Comparison of ENCODE assay signal across 26 mouse cellular contexts in the genomic region with DNA sequence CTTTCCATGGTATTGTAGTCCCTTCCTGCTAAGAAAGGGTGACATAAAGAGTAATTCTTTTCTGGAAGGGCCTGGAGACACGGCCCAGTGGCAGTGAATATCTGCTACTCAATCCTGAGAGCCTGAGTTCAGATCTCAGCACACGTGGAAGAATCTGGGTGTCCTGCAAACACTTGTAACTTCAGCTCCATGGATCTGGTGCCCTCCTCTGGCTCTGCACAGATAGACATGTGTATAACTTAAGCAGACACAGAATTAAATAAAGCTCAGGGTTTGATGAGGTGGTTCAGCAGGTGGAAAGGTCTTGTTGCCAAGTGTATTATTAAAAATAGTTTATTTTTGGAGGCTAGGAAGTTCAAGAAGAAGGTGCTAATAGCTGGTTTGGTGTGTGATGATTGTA. TPM values are rescaled to one million over a fixed set of nuclear protein-coding genes. Genes with fewer than 3 reads are reported as not detected.
DNase-seq lines count a peak whose midpoint lies in the region; ATAC-seq and TF ChIP-seq lines count a peak whose summit lies in the region.
"Had no signal": no experiment of that assay in that cellular context is flagged by ENCODE, and none has a peak within 500 bp of the region (broad histone marks: within the 10 kb centered on the region; RNA-seq: fewer than 3 reads in every experiment).

No protein-coding gene starts in this region.

- WGBS in intestine, postnatal 0 days: 65% methylated on average over 2 of the region's 2 CpGs
- 66% methylated on average over 2 of the region's 2 CpGs for WGBS in intestine, embryonic 16.5 days
- WGBS in midbrain, embryonic 11.5 days: 68% methylated on average over 2 of the region's 2 CpGs
- 77% methylated on average over 2 of the region's 2 CpGs for WGBS in midbrain, embryonic 16.5 days

- DNase-seq in CD4-positive, CD25-positive, alpha-beta regulatory T cell, adult 2 months (ENCODE audit: low read depth, low spot score): peak; percentile 43
- DNase-seq in midbrain, embryonic 11.5 days (ENCODE audit: low spot score, missing footprints): peak; percentile 12
- no peak for DNase-seq in B cell, adult 2 months
- DNase-seq: adrenal gland, adult 2 months; cerebellum, adult 18-20 months; cerebellum, postnatal 14 days; kidney, adult 9 months; kidney, postnatal 4 days; right cerebral cortex, postnatal 25 days; thymus, postnatal 25 days had no signal

- H3K9ac ChIP-seq in intestine, postnatal 0 days (ENCODE audit: low read depth, low read length): no peak overlapping the region
- H3K9ac ChIP-seq in intestine, embryonic 16.5 days (ENCODE audit: low read depth, low read length): no peak overlapping the region
- H3K9ac ChIP-seq in midbrain, embryonic 11.5 days (ENCODE audit: low read length): no peak overlapping the region
- no peak overlapping the region for H3K9ac ChIP-seq in midbrain, embryonic 16.5 days (ENCODE audit: low read depth, low read length)
- H3K9ac ChIP-seq: hindbrain, embryonic 12.5 days; liver, embryonic 14.5 days; lung, embryonic 15.5 days had no signal

- H3K27me3 ChIP-seq in intestine, postnatal 0 days (replicated peaks; ENCODE audit: control insufficient read depth, insufficient read depth, low read length): no peaks in the 10 kb centered on the region
- no peaks in the 10 kb centered on the region for H3K27me3 ChIP-seq in intestine, embryonic 16.5 days (replicated peaks; ENCODE audit: control insufficient read depth, insufficient read depth, low read length)
- no peaks in the 10 kb centered on the region for H3K27me3 ChIP-seq in midbrain, embryonic 11.5 days (ENCODE audit: control insufficient read depth, insufficient read depth, low read length)
- no peaks in the 10 kb centered on the region for H3K27me3 ChIP-seq in midbrain, embryonic 16.5 days (ENCODE audit: control insufficient read depth, insufficient read depth, low read depth, low read length)
- H3K27me3 ChIP-seq: hindbrain, embryonic 12.5 days; lung, embryonic 15.5 days had no signal

- H3K4me3 ChIP-seq in intestine, postnatal 0 days (ENCODE audit: low read depth, low read length): no peak overlapping the region
- no peak overlapping the region for H3K4me3 ChIP-seq in intestine, embryonic 16.5 days (ENCODE audit: low read length)
- no peak overlapping the region for H3K4me3 ChIP-seq in midbrain, embryonic 11.5 days (ENCODE audit: low read depth, low read length)
- H3K4me3 ChIP-seq in midbrain, embryonic 16.5 days (ENCODE audit: low read depth, low read length): no peak overlapping the region
- H3K4me3 ChIP-seq: forebrain, embryonic 10.5 days; hindbrain, embryonic 12.5 days; left cerebral cortex, adult 2 months; lung, embryonic 15.5 days had no signal

- peaks cover 25% of the 10 kb centered on the region for H3K36me3 ChIP-seq in intestine, postnatal 0 days (ENCODE audit: control insufficient read depth, insufficient read depth)
- H3K36me3 ChIP-seq in intestine, embryonic 16.5 days (ENCODE audit: control insufficient read depth, insufficient read depth, low read length): no peaks in the 10 kb centered on the region
- no peaks in the 10 kb centered on the region for H3K36me3 ChIP-seq in midbrain, embryonic 11.5 days (ENCODE audit: control insufficient read depth, insufficient read depth, low read length)
- H3K36me3 ChIP-seq in midbrain, embryonic 16.5 days (ENCODE audit: control insufficient read depth, insufficient read depth, low read length): peaks cover 6% of the 10 kb centered on the region
- H3K36me3 ChIP-seq: forebrain, embryonic 10.5 days; lung, embryonic 15.5 days had no signal

- no peaks in the 10 kb centered on the region for H3K4me1 ChIP-seq in intestine, postnatal 0 days (replicated peaks; ENCODE audit: control insufficient read depth, insufficient read depth, low read length)
- H3K4me1 ChIP-seq in intestine, embryonic 16.5 days (ENCODE audit: control insufficient read depth, insufficient read depth, low read length): no peaks in the 10 kb centered on the region
- H3K4me1 ChIP-seq in midbrain, embryonic 11.5 days (ENCODE audit: control insufficient read depth, insufficient read depth, low read length): no peaks in the 10 kb centered on the region
- no peaks in the 10 kb centered on the region for H3K4me1 ChIP-seq in midbrain, embryonic 16.5 days (ENCODE audit: control insufficient read depth, insufficient read depth, low read length)
- H3K4me1 ChIP-seq: forebrain, embryonic 10.5 days; hindbrain, embryonic 12.5 days; lung, embryonic 15.5 days had no signal

- no peak for ATAC-seq in CD4-positive, CD25-positive, alpha-beta regulatory T cell, adult 4 months
- no peak for ATAC-seq in intestine, postnatal 0 days
- ATAC-seq in intestine, embryonic 16.5 days: no peak
- no peak for ATAC-seq in midbrain, embryonic 11.5 days (ENCODE audit: low FRiP score)
- no peak for ATAC-seq in midbrain, embryonic 16.5 days
- ATAC-seq: inflammation-experienced regulatory T-cells, adult 6 months had no signal

- no peak overlapping the region for H3K27ac ChIP-seq in intestine, postnatal 0 days (ENCODE audit: low read depth, low read length)
- no peak overlapping the region for H3K27ac ChIP-seq in intestine, embryonic 16.5 days (ENCODE audit: low read length)
- H3K27ac ChIP-seq in midbrain, embryonic 11.5 days (ENCODE audit: low read depth, low read length): no peak overlapping the region
- H3K27ac ChIP-seq in midbrain, embryonic 16.5 days (ENCODE audit: low read length): no peak overlapping the region
- H3K27ac ChIP-seq: forebrain, embryonic 10.5 days; hindbrain, embryonic 12.5 days; left cerebral cortex, adult 2 months; liver, embryonic 14.5 days; lung, embryonic 15.5 days; macrophage had no signal

- TF ChIP-seq CTCF in intestine, postnatal 0 days (IDR thresholded peaks at IDR 0.05; ENCODE audit: low read depth): peak; percentile 34

- no peaks in the 10 kb centered on the region for H3K9me3 ChIP-seq in intestine, postnatal 0 days (ENCODE audit: control insufficient read depth)
- H3K9me3 ChIP-seq in intestine, embryonic 16.5 days (ENCODE audit: control insufficient read depth, low read length): no peaks in the 10 kb centered on the region
- H3K9me3 ChIP-seq in midbrain, embryonic 11.5 days (ENCODE audit: control insufficient read depth, low read length): no peaks in the 10 kb centered on the region
- no peaks in the 10 kb centered on the region for H3K9me3 ChIP-seq in midbrain, embryonic 16.5 days (replicated peaks; ENCODE audit: control insufficient read depth, low read length, poor library complexity, severe bottlenecking)
- H3K9me3 ChIP-seq: forebrain, embryonic 10.5 days; hindbrain, embryonic 12.5 days; lung, embryonic 15.5 days had no signal

- H3K4me2 ChIP-seq in intestine, postnatal 0 days (replicated peaks; ENCODE audit: low read depth): no peak overlapping the region
- no peak overlapping the region for H3K4me2 ChIP-seq in intestine, embryonic 16.5 days (ENCODE audit: low read depth, low read length)
- no peak overlapping the region for H3K4me2 ChIP-seq in midbrain, embryonic 11.5 days
- no peak overlapping the region for H3K4me2 ChIP-seq in midbrain, embryonic 16.5 days (ENCODE audit: low read length)
- H3K4me2 ChIP-seq: hindbrain, embryonic 12.5 days; lung, embryonic 15.5 days had no signal

RNA-seq across cellular contexts. Expression of a gene that starts 15.3 kb away (rescaled TPM):
- polyA plus RNA-seq in CD4-positive, CD25-positive, alpha-beta regulatory T cell, adult 4 months (2017; shearing (Covaris generic)): 100 to 1,000 TPM in 1 of 2 experiments, 10 to 100 TPM in 1; 85.9 to 106 TPM
- polyA plus RNA-seq in intestine, postnatal 0 days (2015; fragmentation: Nextera tagmentation; extraction: Ambion mirVana): 16.2 and 17.4 TPM in 2 replicates
- polyA plus RNA-seq in intestine, embryonic 16.5 days (2015; fragmentation: Nextera tagmentation; extraction: Ambion mirVana): 23.5 and 24.4 TPM in 2 replicates
- 24.9 and 26.9 TPM in 2 replicates for polyA plus RNA-seq in midbrain, embryonic 11.5 days (2014; fragmentation: Nextera tagmentation; extraction: Ambion mirVana)
- 51.8 and 52.3 TPM in 2 replicates for polyA plus RNA-seq in midbrain, embryonic 16.5 days (2015; fragmentation: Nextera tagmentation; extraction: Ambion mirVana)

RNA-seq across cellular contexts. Expression of a gene that starts 15.3 kb away (rescaled TPM):
- 1 to 10 TPM; 5.7 to 9.5 TPM for polyA plus RNA-seq in CD4-positive, CD25-positive, alpha-beta regulatory T cell, adult 4 months (2017; shearing (Covaris generic))
- 6.7 and 7.7 TPM in 2 replicates for polyA plus RNA-seq in intestine, postnatal 0 days (2015; fragmentation: Nextera tagmentation; extraction: Ambion mirVana)
- 10.4 and 11.3 TPM in 2 replicates for polyA plus RNA-seq in intestine, embryonic 16.5 days (2015; fragmentation: Nextera tagmentation; extraction: Ambion mirVana)
- 22.4 and 22.9 TPM in 2 replicates for polyA plus RNA-seq in midbrain, embryonic 11.5 days (2014; fragmentation: Nextera tagmentation; extraction: Ambion mirVana)
- 24.2 and 24.9 TPM in 2 replicates for polyA plus RNA-seq in midbrain, embryonic 16.5 days (2015; fragmentation: Nextera tagmentation; extraction: Ambion mirVana)

RNA-seq across cellular contexts. Expression of a gene that starts 39.7 kb away (rescaled TPM):
- 10 to 100 TPM; 14.2 to 22.2 TPM for polyA plus RNA-seq in CD4-positive, CD25-positive, alpha-beta regulatory T cell, adult 4 months (2017; shearing (Covaris generic))
- polyA plus RNA-seq in intestine, postnatal 0 days (2015; fragmentation: Nextera tagmentation; extraction: Ambion mirVana): 4.7 and 5.9 TPM in 2 replicates
- 13.5 and 15.2 TPM in 2 replicates for polyA plus RNA-seq in intestine, embryonic 16.5 days (2015; fragmentation: Nextera tagmentation; extraction: Ambion mirVana)
- 18.3 and 19.0 TPM in 2 replicates for polyA plus RNA-seq in midbrain, embryonic 11.5 days (2014; fragmentation: Nextera tagmentation; extraction: Ambion mirVana)
- polyA plus RNA-seq in midbrain, embryonic 16.5 days (2015; fragmentation: Nextera tagmentation; extraction: Ambion mirVana): 14.9 and 18.6 TPM in 2 replicates

RNA-seq across cellular contexts. Expression of a gene that starts 41.8 kb away (rescaled TPM):
- under 1 TPM in 1 of 2 experiments, not detected in 1; 0.27 TPM for polyA plus RNA-seq in CD4-positive, CD25-positive, alpha-beta regulatory T cell, adult 4 months (2017; shearing (Covaris generic))
- polyA plus RNA-seq in intestine, postnatal 0 days (2015; fragmentation: Nextera tagmentation; extraction: Ambion mirVana): 0.20 TPM in 1 of 2 replicates, not detected in the other
- not detected in 2 replicates for polyA plus RNA-seq in intestine, embryonic 16.5 days (2015; fragmentation: Nextera tagmentation; extraction: Ambion mirVana)
- not detected in 2 replicates for polyA plus RNA-seq in midbrain, embryonic 11.5 days (2014; fragmentation: Nextera tagmentation; extraction: Ambion mirVana)
- not detected in 2 replicates for polyA plus RNA-seq in midbrain, embryonic 16.5 days (2015; fragmentation: Nextera tagmentation; extraction: Ambion mirVana)
- polyA plus RNA-seq: forebrain, embryonic 10.5 days; heart, embryonic 16.5 days; hindbrain, embryonic 12.5 days; inflammation-experienced regulatory T-cells, adult 6 months; limb, embryonic 14.5 days; liver, embryonic 14.5 days; lung, embryonic 15.5 days; macrophage; neural tube, embryonic 11.5 days; spleen, adult 2 months; stomach, embryonic 14.5 days had no signal

RNA-seq across cellular contexts. Expression of a gene that starts 41.9 kb away (rescaled TPM):
- 1 to 10 TPM; 3.7 to 4.0 TPM for polyA plus RNA-seq in CD4-positive, CD25-positive, alpha-beta regulatory T cell, adult 4 months (2017; shearing (Covaris generic))
- polyA plus RNA-seq in intestine, postnatal 0 days (2015; fragmentation: Nextera tagmentation; extraction: Ambion mirVana): 0.16 and 0.27 TPM in 2 replicates
- polyA plus RNA-seq in intestine, embryonic 16.5 days (2015; fragmentation: Nextera tagmentation; extraction: Ambion mirVana): 0.49 and 0.57 TPM in 2 replicates
- polyA plus RNA-seq in midbrain, embryonic 11.5 days (2014; fragmentation: Nextera tagmentation; extraction: Ambion mirVana): 2.2 and 2.6 TPM in 2 replicates
- polyA plus RNA-seq in midbrain, embryonic 16.5 days (2015; fragmentation: Nextera tagmentation; extraction: Ambion mirVana): 2.6 and 2.8 TPM in 2 replicates

Comparison
In these comparisons a context has a peak if more than half of its experiments do, and no peak if none do; other contexts are left out.
1. DNase-seq: peak in CD4-positive, CD25-positive, alpha-beta regulatory T cell, adult 2 months (single experiment) and midbrain, embryonic 11.5 days (single experiment); none in B cell, adult 2 months (0 of 2).